Mouse (Mus musculus): ENCODE measurements at regions not wholly inside any gene's neighbourhood (a gene's known extent, or its start where the extent isn't known, plus 50 kb on each side); places are given as distances from the start of the nearest gene placed in this dataset.
"Not testable (repeated sequence)": the region's sequence is repeated elsewhere in the genome, so short reads cannot be mapped to it uniquely, and the experiment has no call there.

DNA sequence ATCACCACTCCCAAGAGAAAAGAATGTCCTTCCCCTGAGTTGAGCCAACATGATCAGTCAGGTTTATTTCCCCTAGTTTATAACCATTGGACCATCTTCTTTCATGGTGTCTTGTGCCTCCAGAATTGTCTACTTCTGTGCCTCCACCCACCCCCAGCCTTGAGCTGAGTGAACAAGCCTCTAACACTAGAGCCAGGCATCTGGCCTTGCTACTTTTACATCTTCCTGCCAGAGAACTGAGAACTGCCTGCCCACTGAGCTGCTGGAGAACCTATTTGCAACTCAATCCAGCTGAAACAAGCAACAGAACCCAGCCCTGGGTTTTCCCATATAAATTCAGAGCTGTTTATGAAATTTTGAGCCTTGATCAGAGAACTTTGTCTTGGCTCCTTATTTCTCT lies 444.0 kb downstream of the Epm2a start:
- ATAC-seq (no peak), DNase-seq (no peak)
- Histone ChIP-seq H3K36me3 (replicated peaks; ENCODE audit: insufficient read depth, low read length) (no peaks in the 10 kb centered on the region), H3K27me3 (ENCODE audit: insufficient read depth, low read length) (no peaks in the 10 kb centered on the region), H3K4me2 (ENCODE audit: low read depth, low read length) (no peak overlapping the region), H3K9me3 (ENCODE audit: low read length) (no peaks in the 10 kb centered on the region), H3K4me3 (ENCODE audit: low read depth, low read length) (no peak overlapping the region), H3K27ac (ENCODE audit: low read depth) (no peak overlapping the region), H3K9ac (replicated peaks) (no peak overlapping the region), H3K4me1 (ENCODE audit: insufficient read depth) (no peaks in the 10 kb centered on the region)
- TF ChIP-seq CTCF (IDR thresholded peaks at IDR 0.05; ENCODE audit: low read depth) = no peak

GRCm38 (mm10) chr10:11799510-11799909 lies 456.3 kb downstream of the Epm2a start:
- no peak overlapping the region for H3K4me2 ChIP-seq (ENCODE audit: low read depth, low read length)
- no peaks in the 10 kb centered on the region for H3K36me3 ChIP-seq (replicated peaks; ENCODE audit: insufficient read depth, low read length)
- H3K4me3 ChIP-seq (ENCODE audit: low read depth, low read length) = no peak overlapping the region
- H3K9me3 ChIP-seq (ENCODE audit: low read length) = no peaks in the 10 kb centered on the region
- H3K9ac ChIP-seq (replicated peaks) = no peak overlapping the region
- TF ChIP-seq EP300 (IDR thresholded peaks at IDR 0.05; ENCODE audit: low read depth) (no peak), CTCF (IDR thresholded peaks at IDR 0.05; ENCODE audit: low read depth) (no peak)
- DNase-seq (no peak), ATAC-seq (no peak)
- WGBS (ENCODE audit: insufficient replicate concordance) = 83% methylated on average over 3 of the region's 3 CpGs
- H3K4me1 ChIP-seq (ENCODE audit: insufficient read depth) = no peaks in the 10 kb centered on the region
- no peaks in the 10 kb centered on the region for H3K27me3 ChIP-seq (ENCODE audit: insufficient read depth, low read length)
- no peak overlapping the region for H3K27ac ChIP-seq (ENCODE audit: low read depth)

GRCm38 (mm10) chr10:11801372-11802230 lies 458.4 kb downstream of the Epm2a start:
- not testable (repeated sequence) for DNase-seq; H3K9me3 ChIP-seq (ENCODE audit: low read length); H3K36me3 ChIP-seq (replicated peaks; ENCODE audit: insufficient read depth, low read length); H3K4me1 ChIP-seq (ENCODE audit: insufficient read depth); H3K4me2 ChIP-seq (ENCODE audit: low read depth, low read length); ATAC-seq; H3K27me3 ChIP-seq (ENCODE audit: insufficient read depth, low read length); H3K4me3 ChIP-seq (ENCODE audit: low read depth, low read length); H3K27ac ChIP-seq (ENCODE audit: low read depth); H3K9ac ChIP-seq (replicated peaks)
- 77% methylated on average over 13 of the region's 13 CpGs for WGBS (ENCODE audit: insufficient replicate concordance)

DNA sequence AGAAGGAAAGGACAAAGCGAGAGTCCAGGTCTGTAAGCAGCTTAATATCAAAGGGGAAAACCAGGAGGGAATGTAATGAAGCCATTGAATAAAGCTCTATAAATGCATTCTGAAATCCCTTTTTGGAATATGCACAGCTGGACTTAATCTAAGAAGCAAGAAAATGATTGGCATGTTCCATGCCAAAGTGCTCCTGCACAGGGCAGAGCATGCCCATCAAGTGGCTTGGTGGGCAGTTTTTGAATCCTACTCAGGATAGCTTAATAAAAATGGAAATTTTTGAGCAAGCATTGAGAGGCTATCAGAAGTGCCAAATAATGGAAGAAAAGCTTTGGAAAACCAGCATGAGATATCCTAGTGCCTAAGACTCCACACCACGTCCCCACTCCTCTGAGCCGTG lies 466.1 kb downstream of the Epm2a start:
- ATAC-seq = no peak
- Histone ChIP-seq H3K27ac (ENCODE audit: low read depth) (no peak overlapping the region), H3K36me3 (replicated peaks; ENCODE audit: insufficient read depth, low read length) (no peaks in the 10 kb centered on the region), H3K9ac (replicated peaks) (no peak overlapping the region), H3K4me1 (ENCODE audit: insufficient read depth) (no peaks in the 10 kb centered on the region), H3K27me3 (ENCODE audit: insufficient read depth, low read length) (no peaks in the 10 kb centered on the region), H3K4me3 (ENCODE audit: low read depth, low read length) (no peak overlapping the region), H3K4me2 (ENCODE audit: low read depth, low read length) (no peak overlapping the region), H3K9me3 (ENCODE audit: low read length) (no peaks in the 10 kb centered on the region)
- DNase-seq = no peak
- 73% methylated on average over 3 of the region's 3 CpGs for WGBS (ENCODE audit: insufficient replicate concordance)
- no peak for TF ChIP-seq EP300 (IDR thresholded peaks at IDR 0.05; ENCODE audit: low read depth)
- no peak for TF ChIP-seq CTCF (IDR thresholded peaks at IDR 0.05; ENCODE audit: low read depth)

DNA sequence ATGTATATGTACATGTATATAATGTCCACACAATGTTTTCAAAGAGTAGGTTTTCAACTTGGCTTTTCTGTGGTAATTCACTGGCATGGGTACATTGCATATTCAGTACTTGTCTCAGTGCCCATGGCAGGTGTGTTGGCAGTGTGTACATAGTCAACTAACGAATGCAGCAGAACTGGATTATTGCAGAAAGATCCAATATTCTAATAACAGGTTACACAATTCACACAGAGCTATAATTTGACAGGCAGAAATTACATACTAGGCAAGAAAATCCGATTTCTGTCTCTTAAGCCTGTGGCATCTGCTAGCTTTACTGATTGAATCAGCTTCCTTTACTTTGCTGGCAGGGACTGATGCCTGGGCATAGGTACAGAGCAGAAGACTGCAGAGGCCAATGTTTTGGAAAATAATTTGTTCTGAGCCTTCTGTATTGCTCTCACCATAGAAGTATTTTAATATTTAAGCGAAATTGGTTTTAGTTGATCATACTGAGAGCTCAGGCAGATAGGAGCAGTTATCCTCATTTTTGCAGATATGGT lies 479.3 kb downstream of the Epm2a start:
- no peak for DNase-seq
- Histone ChIP-seq H3K27ac (ENCODE audit: low read depth) (no peak overlapping the region), H3K27me3 (ENCODE audit: insufficient read depth, low read length) (no peaks in the 10 kb centered on the region), H3K4me1 (ENCODE audit: insufficient read depth) (no peaks in the 10 kb centered on the region), H3K4me2 (ENCODE audit: low read depth, low read length) (no peak overlapping the region), H3K9me3 (ENCODE audit: low read length) (no peaks in the 10 kb centered on the region), H3K4me3 (ENCODE audit: low read depth, low read length) (no peak overlapping the region), H3K36me3 (replicated peaks; ENCODE audit: insufficient read depth, low read length) (no peaks in the 10 kb centered on the region), H3K9ac (replicated peaks) (no peak overlapping the region)
- 65% methylated on average over 3 of the region's 3 CpGs for WGBS (ENCODE audit: insufficient replicate concordance)
- no peak for ATAC-seq
- TF ChIP-seq EP300 (IDR thresholded peaks at IDR 0.05; ENCODE audit: low read depth) = no peak
- no peak for TF ChIP-seq CTCF (IDR thresholded peaks at IDR 0.05; ENCODE audit: low read depth)

- DNase-seq (no peak), ATAC-seq (no peak)
- no peak overlapping the region for H3K27ac ChIP-seq (ENCODE audit: low read depth)
- H3K9ac ChIP-seq (replicated peaks) = no peak overlapping the region
- no peak overlapping the region for H3K4me2 ChIP-seq (ENCODE audit: low read depth, low read length)
- WGBS (ENCODE audit: insufficient replicate concordance) = 80% methylated on average over 5 of the region's 5 CpGs
- TF ChIP-seq EP300 (IDR thresholded peaks at IDR 0.05; ENCODE audit: low read depth) (no peak), CTCF (IDR thresholded peaks at IDR 0.05; ENCODE audit: low read depth) (no peak)
- no peaks in the 10 kb centered on the region for H3K9me3 ChIP-seq (ENCODE audit: low read length)
- no peaks in the 10 kb centered on the region for H3K36me3 ChIP-seq (replicated peaks; ENCODE audit: insufficient read depth, low read length)
- no peaks in the 10 kb centered on the region for H3K27me3 ChIP-seq (ENCODE audit: insufficient read depth, low read length)
- no peak overlapping the region for H3K4me3 ChIP-seq (ENCODE audit: low read depth, low read length)
- no peaks in the 10 kb centered on the region for H3K4me1 ChIP-seq (ENCODE audit: insufficient read depth)
Observed at GRCm38 (mm10) chr10:11841094-11841493, 497.9 kb downstream of the Epm2a start.
